Mouse (Mus musculus): ENCODE data around the gene Prpsap2. TPM values are rescaled to one million over a fixed set of nuclear protein-coding genes. Genes with fewer than 3 reads are reported as not detected.

Gene Prpsap2
- total and polyA plus RNA-seq, 3 experiments, result 5.5 to 7.9 (median 6.9) TPM

GRCm38 (mm10) chr11:61744460-61744859 lies 17.4 kb downstream of the Prpsap2 start:
- no peaks in the 10 kb centered on the region for H3K79me2 ChIP-seq (replicated peaks; ENCODE audit: control insufficient read depth, insufficient read depth, low read length)
- no peak overlapping the region for H3K9ac ChIP-seq (ENCODE audit: low read depth, low read length)
- H3K36me3 ChIP-seq (ENCODE audit: control insufficient read depth, insufficient read depth, low read length), result peaks cover 6% of the 10 kb centered on the region
- H3K4me3 ChIP-seq, result no peak overlapping the region
- H3K4me1 ChIP-seq (ENCODE audit: control insufficient read depth, insufficient read depth, low read length), result peaks cover 1% of the 10 kb centered on the region; the same call in 1 of the 2 replicates
- TF ChIP-seq CTCF (IDR thresholded peaks at IDR 0.05), result peak; percentile 21; the same call in 1 of the 2 replicates
- no peak for TF ChIP-seq EP300 (IDR thresholded peaks at IDR 0.05; ENCODE audit: insufficient read depth, low read depth, low read length)
- 74% methylated on average over 3 of the region's 3 CpGs for WGBS
- DNase-seq, result no peak
- intact Hi-C loops (cut with DNase I), result no loop called here
- H3K27me3 ChIP-seq (ENCODE audit: control insufficient read depth, insufficient read depth, low read length), result no peaks in the 10 kb centered on the region
- H3K27ac ChIP-seq, result no peak overlapping the region

DNA sequence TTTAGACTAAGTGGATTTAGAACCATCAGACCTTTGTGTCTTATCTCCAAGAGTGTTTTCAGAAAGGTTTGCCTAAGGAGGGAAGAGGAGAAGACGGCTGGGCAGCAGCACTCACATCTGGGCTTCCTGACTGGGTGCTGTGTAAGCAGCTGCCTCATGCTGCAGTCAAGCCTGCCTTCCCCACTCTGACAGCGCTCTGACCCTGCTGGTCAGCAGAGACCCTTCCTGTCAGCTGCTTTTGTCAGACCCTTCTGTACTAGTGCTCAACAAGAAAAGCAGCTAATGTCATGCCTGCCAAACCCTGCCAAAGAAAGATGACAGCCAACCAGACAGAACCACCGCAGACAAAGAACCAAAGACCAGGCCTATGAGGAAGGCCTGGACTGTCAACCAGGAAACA lies 18.1 kb downstream of the Prpsap2 start:
- DNase-seq, result no peak
- H3K79me2 ChIP-seq (replicated peaks; ENCODE audit: control insufficient read depth, insufficient read depth, low read length), result no peaks in the 10 kb centered on the region
- no peak overlapping the region for H3K9ac ChIP-seq (ENCODE audit: low read depth, low read length)
- TF ChIP-seq POLR2A (IDR thresholded peaks at IDR 0.05; ENCODE audit: insufficient read depth, low read depth, low read length) (no peak), CTCF (IDR thresholded peaks at IDR 0.05) (no peak), EP300 (IDR thresholded peaks at IDR 0.05; ENCODE audit: insufficient read depth, low read depth, low read length) (no peak)
- H3K36me3 ChIP-seq (ENCODE audit: control insufficient read depth, insufficient read depth, low read length), result peaks cover 6% of the 10 kb centered on the region
- intact Hi-C loops (cut with DNase I), result no loop called here
- peaks cover 1% of the 10 kb centered on the region; the same call in 1 of the 2 replicates for H3K4me1 ChIP-seq (ENCODE audit: control insufficient read depth, insufficient read depth, low read length)
- no peaks in the 10 kb centered on the region for H3K27me3 ChIP-seq (ENCODE audit: control insufficient read depth, insufficient read depth, low read length)
- H3K4me3 ChIP-seq, result no peak overlapping the region
- H3K27ac ChIP-seq, result no peak overlapping the region
- WGBS, result 71% methylated on average over 3 of the region's 3 CpGs

- 97% methylated on average over 1 of the region's 1 CpGs for WGBS
- H3K27me3 ChIP-seq (ENCODE audit: control insufficient read depth, insufficient read depth, low read length), result no peaks in the 10 kb centered on the region
- intact Hi-C loops (cut with DNase I), result no loop called here
- peaks cover 6% of the 10 kb centered on the region for H3K36me3 ChIP-seq (ENCODE audit: control insufficient read depth, insufficient read depth, low read length)
- H3K4me3 ChIP-seq, result no peak overlapping the region
- TF ChIP-seq EP300 (IDR thresholded peaks at IDR 0.05; ENCODE audit: insufficient read depth, low read depth, low read length) (no peak), CTCF (IDR thresholded peaks at IDR 0.05) (peak; percentile 41), POLR2A (IDR thresholded peaks at IDR 0.05; ENCODE audit: insufficient read depth, low read depth, low read length) (no peak)
- no peaks in the 10 kb centered on the region; the same call in 1 of the 2 replicates for H3K79me2 ChIP-seq (replicated peaks; ENCODE audit: control insufficient read depth, insufficient read depth, low read length)
- no peak overlapping the region for H3K9ac ChIP-seq (ENCODE audit: low read depth, low read length)
- no peak overlapping the region for H3K27ac ChIP-seq
- H3K4me1 ChIP-seq (ENCODE audit: control insufficient read depth, insufficient read depth, low read length), result peaks cover 1% of the 10 kb centered on the region; the same call in 1 of the 2 replicates
- no peak for DNase-seq
These were observed 21.4 kb downstream of the Prpsap2 start for GRCm38 (mm10) chr11:61740500-61740899.

DNA sequence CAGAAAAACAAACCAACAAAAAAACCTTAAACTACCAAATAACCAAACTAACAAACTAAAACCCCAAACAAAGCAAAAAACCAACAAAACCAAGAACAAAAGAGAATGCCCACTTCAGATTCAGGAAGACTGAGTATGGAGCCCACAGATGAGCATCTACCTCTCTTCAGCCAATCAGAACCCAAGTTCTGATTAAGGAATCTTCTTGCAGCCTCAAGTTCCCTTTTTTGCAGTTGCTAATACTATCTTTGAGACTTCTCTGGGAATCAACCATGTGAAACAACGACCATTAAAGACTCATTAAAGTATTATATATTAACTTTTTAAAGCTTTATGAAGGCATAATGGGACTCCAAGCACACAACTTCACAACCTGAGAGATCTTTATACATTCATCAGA lies 24.6 kb downstream of the Prpsap2 start:
- Histone ChIP-seq H3K4me3 (no peak overlapping the region), H3K9ac (ENCODE audit: low read depth, low read length) (no peak overlapping the region), H3K36me3 (ENCODE audit: control insufficient read depth, insufficient read depth, low read length) (no peaks in the 10 kb centered on the region; the same call in 1 of the 2 replicates), H3K27ac (no peak overlapping the region), H3K27me3 (ENCODE audit: control insufficient read depth, insufficient read depth, low read length) (no peaks in the 10 kb centered on the region), H3K79me2 (replicated peaks; ENCODE audit: control insufficient read depth, insufficient read depth, low read length) (no peaks in the 10 kb centered on the region; the same call in 1 of the 2 replicates), H3K4me1 (ENCODE audit: control insufficient read depth, insufficient read depth, low read length) (no peaks in the 10 kb centered on the region)
- no peak for DNase-seq
- WGBS, result 95% methylated on average over 1 of the region's 1 CpGs
- TF ChIP-seq EP300 (IDR thresholded peaks at IDR 0.05; ENCODE audit: insufficient read depth, low read depth, low read length) (no peak), CTCF (IDR thresholded peaks at IDR 0.05) (no peak), POLR2A (IDR thresholded peaks at IDR 0.05; ENCODE audit: insufficient read depth, low read depth, low read length) (no peak)
- intact Hi-C loops (cut with DNase I), result no loop called here

- H3K27ac ChIP-seq, result no peak overlapping the region
- no peaks in the 10 kb centered on the region for H3K27me3 ChIP-seq (ENCODE audit: control insufficient read depth, insufficient read depth, low read length)
- H3K4me1 ChIP-seq (ENCODE audit: control insufficient read depth, insufficient read depth, low read length), result peaks cover 3% of the 10 kb centered on the region
- 81% methylated on average over 7 of the region's 7 CpGs for WGBS
- intact Hi-C loops (cut with DNase I), result no loop called here
- no peak overlapping the region for H3K9ac ChIP-seq (ENCODE audit: low read depth, low read length)
- H3K4me3 ChIP-seq, result no peak overlapping the region
- TF ChIP-seq EP300 (IDR thresholded peaks at IDR 0.05; ENCODE audit: insufficient read depth, low read depth, low read length), result no peak
- no peak for DNase-seq
- no peaks in the 10 kb centered on the region; the same call in 1 of the 2 replicates for H3K36me3 ChIP-seq (ENCODE audit: control insufficient read depth, insufficient read depth, low read length)
- H3K79me2 ChIP-seq (replicated peaks; ENCODE audit: control insufficient read depth, insufficient read depth, low read length), result no peaks in the 10 kb centered on the region
These were observed 29.2 kb downstream of the Prpsap2 start for GRCm38 (mm10) chr11:61732672-61733071.

- H3K9ac ChIP-seq (ENCODE audit: low read depth, low read length), result no peak overlapping the region
- H3K4me3 ChIP-seq, result no peak overlapping the region
- no peaks in the 10 kb centered on the region for H3K36me3 ChIP-seq (ENCODE audit: control insufficient read depth, insufficient read depth, low read length)
- peaks cover 4% of the 10 kb centered on the region for H3K4me1 ChIP-seq (ENCODE audit: control insufficient read depth, insufficient read depth, low read length)
- H3K79me2 ChIP-seq (replicated peaks; ENCODE audit: control insufficient read depth, insufficient read depth, low read length), result no peaks in the 10 kb centered on the region
- H3K27me3 ChIP-seq (ENCODE audit: control insufficient read depth, insufficient read depth, low read length), result no peaks in the 10 kb centered on the region
- H3K27ac ChIP-seq, result peak overlapping the region; percentile 63
- WGBS, result 25% methylated on average over 2 of the region's 2 CpGs
- TF ChIP-seq EP300 (IDR thresholded peaks at IDR 0.05; ENCODE audit: insufficient read depth, low read depth, low read length) (no peak), CTCF (IDR thresholded peaks at IDR 0.05) (no peak), POLR2A (IDR thresholded peaks at IDR 0.05; ENCODE audit: insufficient read depth, low read depth, low read length) (no peak)
- intact Hi-C loops (cut with DNase I), result no loop called here
- DNase-seq, result peak in 1 of 2 experiments; percentile 31
These were observed 33.9 kb downstream of the Prpsap2 start for GRCm38 (mm10) chr11:61728037-61728436.

All from heart, adult 2 months (tissue).